Mouse (Mus musculus) liver, embryonic 14.5 days (tissue): ENCODE results near the gene A630001G21Rik.

Experiments
- CTCF ChIP-seq: IDR thresholded peaks from 2 replicates; pipeline ENCODE4 v1.5.1; 2016; ENCODE audit warnings: antibody characterized with exemption, low read depth, control low read depth
- EP300 ChIP-seq: IDR thresholded peaks from 2 replicates; pipeline ENCODE4 v1.6.1; 2016; ENCODE audit warnings: antibody characterized with exemption, low read depth

DNA sequence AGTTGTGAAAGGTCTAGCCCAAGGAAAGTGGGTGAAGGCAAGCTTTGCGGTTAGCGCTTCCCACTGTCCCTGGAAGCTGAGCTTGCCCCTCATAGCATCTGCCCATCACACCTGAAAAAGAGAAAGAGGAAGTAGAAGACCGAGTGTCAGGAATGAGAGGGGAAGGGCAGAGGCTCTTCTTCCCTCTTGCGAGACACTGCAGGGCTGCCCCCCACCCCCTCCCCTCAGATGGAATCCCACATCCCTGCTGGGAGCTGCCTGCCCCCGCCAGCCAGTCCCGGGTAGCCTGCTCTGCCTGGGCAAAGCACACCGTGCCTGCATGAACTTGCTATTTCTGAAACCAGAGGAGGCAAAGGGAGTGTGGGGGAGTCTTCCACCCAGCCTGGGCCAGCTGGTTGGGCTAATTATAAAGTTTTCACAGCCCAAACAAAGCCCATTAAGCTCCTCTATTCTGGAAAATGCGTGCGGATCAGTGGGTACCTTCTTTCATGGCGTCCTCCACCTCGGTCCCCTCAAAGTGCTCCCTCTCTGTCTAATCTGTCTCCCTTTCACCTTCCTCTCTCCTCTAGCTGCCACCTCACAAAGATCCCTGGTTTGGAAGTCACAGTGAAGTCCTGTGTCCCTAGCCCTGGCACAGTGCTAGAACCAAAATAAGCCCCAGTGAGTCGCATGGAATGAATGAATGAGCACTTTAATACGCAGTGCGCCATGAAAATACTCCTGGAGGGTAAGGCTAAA, 20.0 kb downstream of the A630001G21Rik start:
- TF ChIP-seq CTCF (no peak), EP300 (no peak)
